Mouse (Mus musculus) hindbrain, embryonic 11.5 days (tissue): ENCODE measurements around the gene Pold3. TPM values are rescaled to one million over a fixed set of nuclear protein-coding genes. Genes with fewer than 3 reads are reported as not detected.
A peak's percentile ranks its signal among the peaks of the same experiment; 100 is the strongest.

ENCODE experiments used
- ATAC-seq: fragments of 200-750 bp; cut with Nextera tagmentation; 2 replicates; pipeline ENCODE4 v1.8.0; 2017; ENCODE audit warnings: mild to moderate bottlenecking, moderate TSS enrichment, moderate library complexity; ENCODE audit not compliant: low FRiP score
- DNase-seq: peaks from one replicate; pipeline ENCODE4 v3.0.0-alpha.2; 2015; ENCODE audit warnings: low spot score
- H3K27ac ChIP-seq: fragments of 300-500 bp; sonication (generic); 2 replicates; pipeline ENCODE4 v1.5.1; 2014; ENCODE audit warnings: mild to moderate bottlenecking, low read depth, low read length
- H3K27me3 ChIP-seq: fragments of 300-500 bp; sonication (generic); 2 replicates; pipeline ENCODE4 v1.6.1; 2014; ENCODE audit warnings: mild to moderate bottlenecking, low read length, moderate library complexity, mixed read lengths; ENCODE audit not compliant: control insufficient read depth, insufficient read depth
- H3K36me3 ChIP-seq: fragments of 300-500 bp; sonication (generic); 2 replicates; pipeline ENCODE4 v1.6.1; 2014; ENCODE audit warnings: mild to moderate bottlenecking, low read length, moderate library complexity, mixed read lengths; ENCODE audit not compliant: control insufficient read depth, insufficient read depth
- H3K4me1 ChIP-seq: fragments of 300-500 bp; sonication (generic); replicated peaks from 2 replicates; pipeline ENCODE4 v1.6.1; 2014; ENCODE audit warnings: low read length, mixed read lengths; ENCODE audit not compliant: control insufficient read depth, insufficient read depth
- H3K4me2 ChIP-seq: fragments of 300-500 bp; sonication (generic); replicated peaks from 2 replicates; pipeline ENCODE4 v1.6.1; 2014; ENCODE audit warnings: mild to moderate bottlenecking, low read depth, low read length
- H3K4me3 ChIP-seq: fragments of 300-500 bp; sonication (generic); 2 replicates; pipeline ENCODE4 v1.5.1; 2014; ENCODE audit warnings: low read depth, low read length
- H3K9ac ChIP-seq: fragments of 300-500 bp; sonication (generic); 2 replicates; pipeline ENCODE4 v1.6.1; 2014; ENCODE audit warnings: low read depth, low read length
- H3K9me3 ChIP-seq: fragments of 300-500 bp; sonication (generic); 2 replicates; pipeline ENCODE4 v1.6.1; 2016; ENCODE audit warnings: low read length; ENCODE audit not compliant: control insufficient read depth
- WGBS: fragments of 180-500 bp; shearing (Covaris S2); extraction: QIAGEN DNeasy Blood & Tissue Kit; methylation state at CpG from one replicate; pipeline ENCODE4 v1.1.7; 2014; 5-methylcytosine and 5-hydroxymethylcytosine counted together
- polyA plus RNA-seq: library from polyadenylated mRNA; unstranded; fragments of >200 nt; fragmentation: Nextera tagmentation; extraction: Ambion mirVana; gene quantifications from 2 replicates; pipeline ENCODE4 v1.2.1, GENCODE M21; 2014

The Pold3 gene
- polyA plus RNA-seq, 1 experiment from 2014 or later = 88.9 TPM

DNA sequence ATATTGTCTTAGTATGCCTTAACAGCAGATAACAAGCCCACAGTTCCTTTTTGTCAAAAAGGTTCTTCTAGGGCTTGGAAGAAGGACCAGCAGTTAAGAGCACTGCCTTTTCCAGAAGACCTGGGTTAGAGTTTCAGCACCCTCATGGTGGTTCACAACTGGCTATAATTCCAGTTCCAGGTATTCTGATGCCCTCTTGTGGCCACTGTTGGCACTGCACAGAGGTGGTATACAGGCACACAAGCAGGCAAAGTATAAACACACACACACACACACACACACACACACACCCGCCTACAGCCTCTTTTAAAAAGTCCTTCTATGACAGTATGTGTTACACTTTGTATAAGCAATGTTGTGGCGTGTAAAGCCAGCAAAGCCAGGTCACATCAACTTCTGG, 2.8 kb upstream of the Pold3 start:
- ATAC-seq (no peak), DNase-seq (peak; percentile 64)
- H3K4me1 ChIP-seq = no peaks in the 10 kb centered on the region
- H3K4me3 ChIP-seq = no peak overlapping the region
- no peak overlapping the region for H3K9ac ChIP-seq
- H3K4me2 ChIP-seq = no peak overlapping the region
- H3K27ac ChIP-seq = no peak overlapping the region
- H3K9me3 ChIP-seq = no peaks in the 10 kb centered on the region
- no peaks in the 10 kb centered on the region for H3K27me3 ChIP-seq
- WGBS = 84% methylated on average over 2 of the region's 2 CpGs
- H3K36me3 ChIP-seq = no peaks in the 10 kb centered on the region

DNA sequence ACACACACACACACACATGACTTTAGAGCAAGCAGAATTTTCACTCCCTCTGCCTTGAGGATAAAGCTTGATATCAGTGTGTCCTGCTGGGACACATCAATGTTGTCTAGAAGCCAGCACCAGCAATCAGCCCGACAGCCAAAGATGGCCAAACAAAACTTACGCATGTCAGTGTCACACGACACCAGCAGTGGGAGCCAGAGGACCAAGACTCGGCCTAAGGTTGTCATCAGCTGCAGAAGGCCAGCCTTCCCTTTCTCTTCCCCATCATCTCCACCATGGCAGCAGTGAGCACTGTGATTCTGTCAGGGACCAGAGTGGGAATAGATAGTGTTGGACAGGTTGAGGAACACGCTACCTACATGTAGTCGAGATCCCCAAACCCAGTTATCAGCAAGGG, 2.1 kb upstream of the Pold3 start:
- Histone ChIP-seq H3K27me3 (no peaks in the 10 kb centered on the region), H3K4me3 (no peak overlapping the region), H3K4me2 (no peak overlapping the region), H3K9ac (no peak overlapping the region), H3K9me3 (no peaks in the 10 kb centered on the region), H3K27ac (no peak overlapping the region), H3K4me1 (no peaks in the 10 kb centered on the region), H3K36me3 (no peaks in the 10 kb centered on the region)
- ATAC-seq (no peak), DNase-seq (peak; percentile 57)
- WGBS = 56% methylated on average over 6 of the region's 6 CpGs

DNA sequence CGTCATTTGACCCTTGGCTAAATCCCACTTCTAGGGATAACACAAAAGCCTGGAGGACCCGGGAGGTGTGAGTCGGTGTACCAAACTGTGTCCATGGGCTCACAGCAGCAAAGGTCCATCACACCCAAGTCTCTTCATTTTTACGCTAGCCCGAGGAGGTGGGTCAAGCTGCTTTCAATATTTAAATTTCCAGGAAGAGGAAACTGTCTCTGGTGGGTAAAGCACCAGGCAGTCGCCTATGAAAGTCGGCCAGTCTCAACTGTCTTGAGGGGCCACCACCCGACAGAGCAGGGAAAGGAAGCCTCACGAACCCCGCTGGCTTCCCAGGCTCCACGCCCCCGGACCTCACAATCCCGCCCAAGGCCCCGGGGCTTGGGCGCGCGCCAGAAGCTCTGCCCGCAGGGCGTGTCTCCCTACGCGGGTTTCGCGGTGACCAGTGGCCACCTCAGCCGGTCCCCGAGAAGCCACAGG, 539 bp downstream of the Pold3 start:
- 0 out of 2 replicates have a peak, but pooled peaks cover 3% of the 10 kb centered on the region for H3K36me3 ChIP-seq
- DNase-seq (no peak), ATAC-seq (peak; percentile 77)

DNA sequence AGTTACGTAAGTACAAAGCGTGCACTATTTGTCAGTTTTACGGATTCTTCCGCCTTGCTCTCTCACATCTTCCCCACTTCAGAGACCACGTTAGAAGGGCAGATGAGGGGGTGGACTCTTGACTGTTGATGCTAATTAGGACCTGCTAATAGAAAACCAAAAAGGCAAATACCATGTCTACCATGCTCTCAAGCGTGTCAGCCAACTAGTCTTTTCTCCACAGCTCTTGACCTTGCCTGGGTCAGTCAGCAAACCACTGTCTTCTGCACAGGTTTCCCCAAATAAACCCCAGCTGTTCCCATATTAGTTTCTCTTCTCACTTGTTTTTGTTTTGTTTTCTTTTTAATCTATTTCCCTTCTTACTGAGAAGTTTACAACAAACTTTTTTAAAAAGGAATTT, 7.1 kb downstream of the Pold3 start:
- Histone ChIP-seq H3K36me3 (0 out of 2 replicates have a peak, but pooled peaks cover 5% of the 10 kb centered on the region), H3K27me3 (no peaks in the 10 kb centered on the region), H3K4me1 (no peaks in the 10 kb centered on the region), H3K9me3 (no peaks in the 10 kb centered on the region), H3K9ac (no peak overlapping the region), H3K4me3 (no peak overlapping the region), H3K27ac (no peak overlapping the region), H3K4me2 (no peak overlapping the region)
- 95% methylated on average over 6 of the region's 6 CpGs for WGBS
- ATAC-seq (no peak), DNase-seq (no peak)

More for the DNA sequence above, 539 bp downstream of the Pold3 start:
- H3K9ac ChIP-seq = peak overlapping the region; percentile 84
- H3K4me1 ChIP-seq = no peaks in the 10 kb centered on the region
- WGBS = 0% methylated on average over 25 of the region's 25 CpGs
- peak overlapping the region; percentile 78 for H3K27ac ChIP-seq
- H3K9me3 ChIP-seq = no peaks in the 10 kb centered on the region
- peak overlapping the region; percentile 86 for H3K4me3 ChIP-seq
- H3K27me3 ChIP-seq = no peaks in the 10 kb centered on the region
- peak overlapping the region; percentile 75 for H3K4me2 ChIP-seq

DNA sequence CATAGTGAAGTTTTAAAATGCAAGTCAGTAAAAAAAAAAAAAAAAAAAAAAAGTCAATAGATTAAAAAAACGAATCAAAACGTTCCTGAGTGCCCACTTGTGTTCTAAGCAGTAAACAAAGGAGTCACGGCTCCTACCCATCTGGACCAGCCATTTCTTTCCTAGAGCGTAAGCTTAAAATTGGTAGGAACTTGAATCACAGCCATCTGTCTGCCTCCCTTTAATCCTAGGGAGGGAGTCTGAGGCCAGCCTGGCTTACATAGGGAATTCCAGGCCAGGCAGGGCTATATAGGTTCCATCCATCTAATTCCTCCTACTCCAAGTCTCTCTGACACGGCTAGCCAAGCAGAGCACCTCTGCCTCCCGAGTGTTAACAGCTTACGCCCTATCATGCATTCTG, 7.5 kb downstream of the Pold3 start:
- Histone ChIP-seq H3K4me1 (no peaks in the 10 kb centered on the region), H3K27ac (no peak overlapping the region), H3K4me3 (no peak overlapping the region), H3K27me3 (no peaks in the 10 kb centered on the region), H3K9ac (no peak overlapping the region), H3K9me3 (no peaks in the 10 kb centered on the region), H3K36me3 (0 out of 2 replicates have a peak, but pooled peaks cover 5% of the 10 kb centered on the region), H3K4me2 (no peak overlapping the region)
- 88% methylated on average over 7 of the region's 7 CpGs for WGBS
- ATAC-seq (no peak), DNase-seq (no peak)

GRCm38 (mm10) chr7:100111506-100111905, 9.9 kb downstream of the Pold3 start:
- 83% methylated on average over 10 of the region's 10 CpGs for WGBS
- no peak for ATAC-seq
- H3K36me3 ChIP-seq = 0 out of 2 replicates have a peak, but pooled peaks cover 2% of the 10 kb centered on the region
- H3K27ac ChIP-seq = no peak overlapping the region
- no peak overlapping the region for H3K9ac ChIP-seq
- H3K27me3 ChIP-seq = no peaks in the 10 kb centered on the region
- no peak overlapping the region for H3K4me2 ChIP-seq
- DNase-seq = no peak
- no peak overlapping the region for H3K4me3 ChIP-seq
- H3K4me1 ChIP-seq = no peaks in the 10 kb centered on the region
- H3K9me3 ChIP-seq = no peaks in the 10 kb centered on the region

DNA sequence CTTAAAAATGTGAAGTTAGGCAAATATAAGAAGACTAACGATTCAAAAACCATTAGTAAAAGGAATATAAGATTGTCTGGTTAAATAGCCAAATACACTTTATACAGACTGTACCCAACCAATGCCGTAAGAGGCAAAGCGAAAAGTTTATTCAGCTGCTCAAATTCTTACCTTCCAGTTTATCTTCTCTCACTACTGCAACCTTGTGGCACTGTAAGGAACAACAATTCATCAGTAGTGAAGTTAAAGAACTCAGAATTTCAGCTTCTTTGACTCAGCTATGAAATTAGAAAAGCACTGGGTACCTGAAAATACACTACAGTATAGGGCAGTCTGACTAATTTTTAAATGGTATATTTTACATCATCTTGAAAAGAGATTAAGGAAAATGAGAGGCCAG, 13.0 kb downstream of the Pold3 start:
- WGBS = 89% methylated on average over 3 of the region's 3 CpGs
- Histone ChIP-seq H3K27me3 (no peaks in the 10 kb centered on the region), H3K27ac (no peak overlapping the region), H3K36me3 (peaks cover 11% of the 10 kb centered on the region), H3K4me1 (no peaks in the 10 kb centered on the region), H3K4me3 (no peak overlapping the region), H3K9me3 (no peaks in the 10 kb centered on the region), H3K4me2 (no peak overlapping the region), H3K9ac (no peak overlapping the region)
- peak; percentile 58 for DNase-seq
- ATAC-seq = no peak

DNA sequence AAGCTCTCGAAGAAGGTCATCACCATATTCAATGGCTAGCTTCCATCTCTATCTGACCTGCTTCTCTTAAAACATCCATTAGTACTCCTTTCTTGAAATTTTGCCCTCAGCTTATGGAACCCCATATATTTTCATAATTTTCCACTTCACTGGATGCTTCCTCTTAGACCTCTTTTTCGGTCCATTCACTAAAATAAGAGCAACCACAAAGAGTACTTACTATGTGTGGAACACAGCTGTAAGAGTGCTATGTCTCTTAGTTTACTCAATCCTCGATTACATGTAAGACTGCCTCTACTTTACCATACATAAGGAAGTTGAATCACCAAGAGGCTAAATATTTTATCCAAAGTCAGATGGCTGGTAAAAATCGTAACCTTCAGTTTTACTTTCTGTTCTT, 16.7 kb downstream of the Pold3 start:
- Histone ChIP-seq H3K27ac (no peak overlapping the region), H3K4me3 (no peak overlapping the region), H3K4me1 (no peaks in the 10 kb centered on the region), H3K36me3 (peaks cover 11% of the 10 kb centered on the region), H3K9me3 (no peaks in the 10 kb centered on the region), H3K4me2 (no peak overlapping the region), H3K9ac (no peak overlapping the region), H3K27me3 (no peaks in the 10 kb centered on the region)
- WGBS = 99% methylated on average over 4 of the region's 4 CpGs
- ATAC-seq (no peak), DNase-seq (no peak)

DNA sequence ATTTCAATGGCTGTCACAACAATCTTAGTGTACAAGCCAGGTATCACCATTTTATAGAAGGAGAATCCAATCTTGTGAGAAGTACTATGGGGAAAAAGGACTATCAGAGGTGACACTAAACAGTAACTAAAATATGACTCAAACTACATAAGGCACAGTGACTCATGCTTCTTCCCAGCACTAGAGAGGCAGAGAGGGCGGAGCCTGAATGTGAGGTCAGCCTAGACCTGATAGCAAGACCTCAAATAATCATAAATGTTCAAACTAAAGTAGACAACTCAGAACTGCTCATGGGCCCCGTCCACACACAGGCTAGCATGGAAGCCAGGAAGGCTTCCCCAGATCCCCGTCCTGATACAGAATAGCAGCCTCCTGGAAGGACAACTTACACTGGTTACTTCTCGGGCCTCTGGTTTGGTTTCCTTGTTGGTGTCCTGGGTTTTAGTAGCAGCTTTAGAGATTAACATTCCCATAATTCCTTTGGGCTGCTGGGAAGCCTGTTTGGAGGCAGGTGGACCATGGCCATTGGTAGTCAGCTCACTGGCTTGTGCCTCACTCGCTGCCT, 21.3 kb downstream of the Pold3 start:
- no peaks in the 10 kb centered on the region for H3K27me3 ChIP-seq
- H3K9me3 ChIP-seq = no peaks in the 10 kb centered on the region
- whole genome bisulfite sequencing = 93% methylated on average over 5 of the region's 5 CpGs
- H3K9ac ChIP-seq = no peak overlapping the region
- no peak overlapping the region for H3K4me2 ChIP-seq
- ATAC-seq (no peak), DNase-seq (no peak)
- no peak overlapping the region for H3K27ac ChIP-seq
- peaks cover 16% of the 10 kb centered on the region for H3K36me3 ChIP-seq
- H3K4me1 ChIP-seq = no peaks in the 10 kb centered on the region
- H3K4me3 ChIP-seq = no peak overlapping the region
